Mouse (Mus musculus): ENCODE data around the gene 1810013L24Rik. TPM values are rescaled to one million over a fixed set of nuclear protein-coding genes. Genes with fewer than 3 reads are reported as not detected.

The 1810013L24Rik gene
- total RNA-seq, 2 experiments from 2014 or later, result 109 to 113 TPM

Other genes starting within 250 kb of the 1810013L24Rik start
- 10 to 100 TPM; 33.2 to 40.8 TPM for gene Pmm2, start 192.4 kb upstream of the 1810013L24Rik start, total RNA-seq (2021)
- 10 to 100 TPM; 11.0 to 12.9 TPM for gene Tmem186, start 192.4 kb upstream of the 1810013L24Rik start, total RNA-seq (2021)
- 10 to 100 TPM; 21.0 to 22.7 TPM for gene Carhsp1, start 157.9 kb upstream of the 1810013L24Rik start, total RNA-seq (2021)
- not detected for gene Gm5767, start 149.3 kb upstream of the 1810013L24Rik start, total RNA-seq (2021)
- 100 to 1,000 TPM; 157 to 160 TPM for gene Usp7, start 37.8 kb upstream of the 1810013L24Rik start, total RNA-seq (2021)

All from layer of hippocampus, postnatal 36 days (tissue).